Mouse (Mus musculus) neural tube, embryonic 11.5 days (tissue): Measurements from ENCODE around the gene Ckb. TPM values are rescaled to one million over a fixed set of nuclear protein-coding genes. Genes with fewer than 3 reads are reported as not detected.
"Not testable (repeated sequence)": the region's sequence is repeated elsewhere in the genome, so short reads cannot be mapped to it uniquely, and the experiment has no call there.

Experiments
- ATAC-seq: fragments of 200-750 bp; cut with Nextera tagmentation; 2 replicates; pipeline ENCODE4 v1.8.0; 2017; ENCODE audit warnings: moderate number of reproducible peaks, mild to moderate bottlenecking, moderate TSS enrichment, moderate library complexity; ENCODE audit not compliant: insufficient read depth, low FRiP score, low TSS enrichment
- DNase-seq: peaks from one replicate; pipeline ENCODE4 v3.0.0-alpha.2; 2015; ENCODE audit warnings: low spot score
- H3K27ac ChIP-seq: fragments of 300-500 bp; sonication (generic); 2 replicates; pipeline ENCODE4 v1.5.1; 2014; ENCODE audit warnings: low read depth, mild to moderate bottlenecking, low read length
- H3K27me3 ChIP-seq: fragments of 300-500 bp; sonication (generic); 2 replicates; pipeline ENCODE4 v1.6.1; 2014; ENCODE audit warnings: mild to moderate bottlenecking, low read length, mixed read lengths; ENCODE audit not compliant: control insufficient read depth, insufficient read depth
- H3K36me3 ChIP-seq: fragments of 300-500 bp; sonication (generic); 2 replicates; pipeline ENCODE4 v1.6.1; 2014; ENCODE audit warnings: mild to moderate bottlenecking, low read length, moderate library complexity, mixed read lengths; ENCODE audit not compliant: control insufficient read depth, insufficient read depth
- H3K4me1 ChIP-seq: fragments of 300-500 bp; sonication (generic); 2 replicates; pipeline ENCODE4 v1.6.1; 2014; ENCODE audit warnings: low read length, mixed read lengths; ENCODE audit not compliant: control insufficient read depth, insufficient read depth
- H3K4me2 ChIP-seq: fragments of 300-500 bp; sonication (generic); 2 replicates; pipeline ENCODE4 v1.6.1; 2014; ENCODE audit warnings: low read depth, mild to moderate bottlenecking, moderate library complexity
- H3K4me3 ChIP-seq: fragments of 300-500 bp; sonication (generic); 2 replicates; pipeline ENCODE4 v1.5.1; 2014; ENCODE audit warnings: low read depth, low read length
- H3K9ac ChIP-seq: fragments of 300-500 bp; sonication (generic); 2 replicates; pipeline ENCODE4 v1.6.1; 2014; ENCODE audit warnings: mild to moderate bottlenecking, low read length
- H3K9me3 ChIP-seq: fragments of 300-500 bp; sonication (generic); 2 replicates; pipeline ENCODE4 v1.6.1; 2016; ENCODE audit warnings: low read length; ENCODE audit not compliant: control insufficient read depth
- WGBS: fragments of 180-500 bp; shearing (Covaris S2); extraction: QIAGEN DNeasy Blood & Tissue Kit; methylation state at CpG from one replicate; pipeline ENCODE4 v1.1.7; 2014; 5-methylcytosine and 5-hydroxymethylcytosine counted together
- polyA plus RNA-seq: library from polyadenylated mRNA; unstranded; fragments of >200 nt; fragmentation: Nextera tagmentation; extraction: Ambion mirVana; gene quantifications from 2 replicates; pipeline ENCODE4 v1.2.1, GENCODE M21; 2014

Gene Ckb
- polyA plus RNA-seq, 1 experiment from 2014 or later = 2,271 TPM

DNA sequence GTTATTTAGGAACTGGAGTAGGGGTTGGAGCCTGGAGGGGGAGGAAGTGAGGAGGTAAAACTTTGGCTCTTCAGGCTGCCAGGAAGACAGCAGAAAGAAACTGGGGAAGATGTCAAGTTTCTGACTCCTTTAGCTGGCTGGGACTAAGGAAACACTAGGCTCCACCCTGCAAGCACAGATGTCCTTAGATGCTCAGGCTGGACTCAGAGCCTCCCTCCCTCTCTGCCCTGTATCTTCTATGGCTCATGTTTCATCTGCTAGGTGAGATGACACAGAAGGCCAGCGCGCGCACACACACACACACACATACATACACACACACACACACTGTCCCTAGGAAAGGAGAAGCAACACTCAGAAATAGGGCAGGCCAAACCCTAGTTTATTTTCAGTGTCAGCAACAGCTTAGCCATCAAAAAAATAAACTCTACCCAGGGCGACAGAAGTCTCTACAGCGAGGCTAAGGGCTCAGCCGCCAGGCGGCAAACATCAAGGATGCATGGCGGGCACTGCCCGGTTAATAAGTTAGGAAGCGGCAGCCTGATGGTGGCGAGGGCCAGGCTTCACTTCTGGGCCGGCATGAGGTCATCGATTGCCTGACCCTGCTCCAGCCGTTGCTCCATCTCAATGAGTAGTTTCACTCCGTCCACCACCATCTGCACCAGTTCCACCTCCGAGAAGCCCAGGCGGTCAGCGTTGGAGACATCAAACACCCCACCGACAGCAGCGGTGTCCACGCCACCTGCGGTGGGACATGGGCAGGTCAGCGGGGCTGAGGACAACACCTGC, 2.9 kb downstream of the Ckb start:
- H3K4me1 ChIP-seq = peaks cover 14% of the 10 kb centered on the region
- 62% methylated on average over 23 of the region's 23 CpGs for WGBS
- DNase-seq = no peak

DNA sequence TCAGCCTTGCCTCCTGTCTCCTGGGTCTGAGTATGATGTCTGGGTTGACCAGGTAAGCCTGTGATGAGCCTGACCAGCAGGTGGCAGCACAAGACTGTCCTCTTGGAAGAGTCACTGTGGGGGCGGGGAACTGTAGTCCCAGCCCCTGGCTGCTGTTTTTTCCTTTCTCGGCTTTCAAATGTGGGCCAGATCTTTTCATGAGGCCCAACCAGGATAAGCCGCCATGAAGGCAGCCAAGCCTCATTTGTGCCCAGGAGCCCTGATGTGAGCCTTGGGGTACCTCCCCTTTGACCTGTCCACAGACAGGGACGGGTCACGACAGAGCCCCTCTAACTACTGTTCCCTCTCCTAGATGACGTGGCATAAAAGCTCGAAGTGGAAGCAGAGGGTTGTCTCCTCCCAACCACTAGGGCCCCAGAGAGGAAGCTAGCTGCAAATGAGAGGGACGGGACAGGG, 3.7 kb downstream of the Ckb start:
- under 1% methylated on average over 8 of the region's 8 CpGs for WGBS
- ATAC-seq (peak; percentile 58), DNase-seq (peak; percentile 94)
- Histone ChIP-seq H3K36me3 (no peaks in the 10 kb centered on the region), H3K9me3 (no peaks in the 10 kb centered on the region), H3K4me2 (peak overlapping the region; percentile 88), H3K27ac (peak overlapping the region; percentile 54; the same call in 1 of the 2 replicates), H3K4me1 (peaks cover 14% of the 10 kb centered on the region), H3K4me3 (0 out of 2 replicates have a peak overlapping the region, but pooled peaks have one; percentile 83), H3K9ac (no peak overlapping the region; the same call in 1 of the 2 replicates), H3K27me3 (peaks cover under 1% of the 10 kb centered on the region; the same call in 1 of the 2 replicates)

More for the DNA sequence above, 2.9 kb downstream of the Ckb start:
- Histone ChIP-seq H3K9me3 (no peaks in the 10 kb centered on the region), H3K27ac (0 out of 2 replicates have a peak overlapping the region, but pooled peaks have one; percentile 54), H3K9ac (peak overlapping the region; percentile 20), H3K4me2 (peak overlapping the region; percentile 88), H3K36me3 (no peaks in the 10 kb centered on the region), H3K4me3 (peak overlapping the region; percentile 83), H3K27me3 (peaks cover 6% of the 10 kb centered on the region)
- ATAC-seq = no peak

DNA sequence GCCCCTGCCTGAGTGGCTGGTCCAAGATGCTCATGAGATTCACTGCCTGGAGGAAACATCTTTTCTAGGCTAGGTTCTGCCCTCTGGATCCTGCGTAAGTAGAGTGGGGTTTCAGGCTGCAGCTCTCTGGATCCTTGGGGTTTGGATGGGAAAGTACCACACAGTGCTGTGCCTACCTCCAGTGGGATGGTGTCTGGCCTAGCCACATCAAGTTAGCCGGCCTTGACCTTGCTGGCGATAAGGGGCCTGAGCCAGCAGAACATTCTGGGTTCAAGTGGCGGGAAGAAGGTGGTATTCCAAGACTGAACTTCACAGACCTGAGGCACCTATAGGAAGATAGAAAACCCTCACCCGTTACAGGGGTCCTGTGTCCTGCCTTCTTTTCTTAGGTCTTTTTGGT, 4.7 kb downstream of the Ckb start:
- no peak overlapping the region for H3K4me3 ChIP-seq
- no peak overlapping the region for H3K27ac ChIP-seq
- no peaks in the 10 kb centered on the region for H3K36me3 ChIP-seq
- H3K4me2 ChIP-seq = no peak overlapping the region
- no peak overlapping the region for H3K9ac ChIP-seq
- H3K27me3 ChIP-seq = no peaks in the 10 kb centered on the region
- H3K4me1 ChIP-seq = peaks cover 10% of the 10 kb centered on the region
- no peak for DNase-seq
- no peak for ATAC-seq
- WGBS = 92% methylated on average over 5 of the region's 5 CpGs
- H3K9me3 ChIP-seq = no peaks in the 10 kb centered on the region

DNA sequence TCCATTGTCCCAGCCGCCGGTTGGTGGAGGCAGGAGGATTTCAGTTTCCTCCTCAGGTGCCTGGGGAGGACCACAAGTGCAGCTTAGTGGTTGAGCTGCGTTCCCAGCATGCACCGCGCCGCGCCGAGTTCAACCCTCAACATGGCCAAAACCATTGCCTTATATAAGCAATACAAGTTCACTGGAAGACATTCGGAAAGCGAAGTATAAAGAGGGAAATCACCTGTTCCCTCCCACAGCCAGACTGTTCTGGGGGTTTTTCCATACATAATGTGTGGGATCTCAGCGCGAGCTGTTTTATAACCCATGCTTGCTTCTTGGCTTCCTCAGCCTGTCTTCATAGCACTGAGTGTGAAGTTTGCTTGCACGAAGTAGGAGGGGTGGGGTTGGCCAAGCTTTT, 5.8 kb downstream of the Ckb start:
- Histone ChIP-seq H3K4me1 (peaks cover 9% of the 10 kb centered on the region), H3K27me3 (no peaks in the 10 kb centered on the region), H3K9me3 (no peaks in the 10 kb centered on the region), H3K4me2 (no peak overlapping the region), H3K4me3 (no peak overlapping the region), H3K27ac (no peak overlapping the region), H3K36me3 (no peaks in the 10 kb centered on the region), H3K9ac (no peak overlapping the region)
- 77% methylated on average over 13 of the region's 13 CpGs for WGBS
- DNase-seq = no peak
- ATAC-seq = no peak

DNA sequence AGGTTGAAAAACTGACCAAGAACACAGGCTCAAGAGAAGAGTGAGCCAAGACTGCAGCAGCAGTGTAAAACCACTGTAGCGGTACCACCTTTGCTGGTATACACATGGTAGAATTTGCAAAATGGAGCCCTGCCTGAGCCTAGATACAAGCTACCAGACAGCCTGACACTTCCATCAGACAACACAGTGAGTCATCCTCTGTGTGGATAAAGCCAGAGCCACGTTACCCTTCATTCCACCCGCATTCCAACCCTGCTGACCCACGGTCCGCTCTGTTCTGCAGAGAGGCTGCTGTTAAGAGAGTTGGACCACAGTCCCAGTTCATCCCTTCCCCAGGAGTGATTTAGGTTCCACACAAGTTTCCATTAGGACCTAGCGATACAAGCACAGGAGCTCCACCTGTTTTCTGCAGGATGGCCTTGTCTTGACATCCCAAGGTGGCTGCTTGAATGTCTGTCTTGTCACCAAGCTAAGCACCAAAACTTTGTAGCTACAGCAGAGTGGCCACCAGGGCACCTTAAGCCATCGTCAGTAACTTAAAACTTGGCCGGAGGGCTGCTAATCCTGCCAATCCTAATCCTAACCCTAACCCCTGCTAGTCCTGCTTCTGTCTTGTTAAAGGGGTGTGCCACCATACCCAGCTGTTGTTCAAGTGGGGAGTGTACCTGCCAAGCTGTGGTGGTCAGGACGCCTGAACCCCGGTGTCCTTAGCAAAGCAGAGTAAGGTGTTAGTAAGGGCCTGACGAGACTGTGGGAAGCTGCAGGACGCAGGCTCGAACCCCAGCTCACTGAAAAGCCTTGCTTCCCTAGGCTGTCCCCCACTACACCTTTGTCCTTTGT, 6.9 kb downstream of the Ckb start:
- no peak overlapping the region for H3K4me2 ChIP-seq
- no peaks in the 10 kb centered on the region for H3K9me3 ChIP-seq
- 84% methylated on average over 13 of the region's 13 CpGs for WGBS
- H3K4me3 ChIP-seq = no peak overlapping the region
- no peaks in the 10 kb centered on the region for H3K27me3 ChIP-seq
- no peaks in the 10 kb centered on the region for H3K36me3 ChIP-seq
- DNase-seq = no peak
- no peak overlapping the region for H3K9ac ChIP-seq
- H3K4me1 ChIP-seq = peaks cover 6% of the 10 kb centered on the region
- ATAC-seq = no peak
- H3K27ac ChIP-seq = no peak overlapping the region

DNA sequence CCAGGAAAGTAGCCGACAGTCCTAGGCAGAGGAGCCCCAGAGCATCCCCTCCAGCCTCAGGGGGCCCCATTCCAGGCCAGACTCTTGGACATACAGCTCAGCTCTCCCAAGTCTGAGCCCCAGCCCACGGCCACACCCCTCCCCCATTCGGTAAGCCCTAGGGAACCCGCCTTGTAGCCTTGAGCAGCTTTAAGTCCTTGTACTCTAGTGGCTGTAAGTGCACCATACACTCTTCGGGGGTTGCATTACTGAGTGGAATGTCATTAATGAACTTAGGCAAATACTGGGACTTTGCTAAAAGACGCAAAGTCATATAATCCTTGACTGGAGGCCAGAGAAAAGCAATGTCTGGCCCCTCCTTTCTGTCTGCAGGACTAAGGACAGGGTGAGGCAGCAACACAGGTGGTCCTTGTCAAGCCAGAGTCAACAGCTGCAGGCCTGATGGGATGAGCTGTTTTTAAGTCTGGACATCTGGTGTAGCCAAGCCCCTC, 7.9 kb downstream of the Ckb start:
- H3K27ac ChIP-seq = peak overlapping the region; percentile 40; the same call in 1 of the 2 replicates
- ATAC-seq (no peak), DNase-seq (no peak)
- H3K9me3 ChIP-seq = no peaks in the 10 kb centered on the region
- H3K4me3 ChIP-seq = no peak overlapping the region
- no peaks in the 10 kb centered on the region; the same call in 1 of the 2 replicates for H3K36me3 ChIP-seq
- H3K4me2 ChIP-seq = no peak overlapping the region
- WGBS = 53% methylated on average over 6 of the region's 6 CpGs
- no peaks in the 10 kb centered on the region for H3K4me1 ChIP-seq
- H3K9ac ChIP-seq = no peak overlapping the region
- H3K27me3 ChIP-seq = no peaks in the 10 kb centered on the region

DNA sequence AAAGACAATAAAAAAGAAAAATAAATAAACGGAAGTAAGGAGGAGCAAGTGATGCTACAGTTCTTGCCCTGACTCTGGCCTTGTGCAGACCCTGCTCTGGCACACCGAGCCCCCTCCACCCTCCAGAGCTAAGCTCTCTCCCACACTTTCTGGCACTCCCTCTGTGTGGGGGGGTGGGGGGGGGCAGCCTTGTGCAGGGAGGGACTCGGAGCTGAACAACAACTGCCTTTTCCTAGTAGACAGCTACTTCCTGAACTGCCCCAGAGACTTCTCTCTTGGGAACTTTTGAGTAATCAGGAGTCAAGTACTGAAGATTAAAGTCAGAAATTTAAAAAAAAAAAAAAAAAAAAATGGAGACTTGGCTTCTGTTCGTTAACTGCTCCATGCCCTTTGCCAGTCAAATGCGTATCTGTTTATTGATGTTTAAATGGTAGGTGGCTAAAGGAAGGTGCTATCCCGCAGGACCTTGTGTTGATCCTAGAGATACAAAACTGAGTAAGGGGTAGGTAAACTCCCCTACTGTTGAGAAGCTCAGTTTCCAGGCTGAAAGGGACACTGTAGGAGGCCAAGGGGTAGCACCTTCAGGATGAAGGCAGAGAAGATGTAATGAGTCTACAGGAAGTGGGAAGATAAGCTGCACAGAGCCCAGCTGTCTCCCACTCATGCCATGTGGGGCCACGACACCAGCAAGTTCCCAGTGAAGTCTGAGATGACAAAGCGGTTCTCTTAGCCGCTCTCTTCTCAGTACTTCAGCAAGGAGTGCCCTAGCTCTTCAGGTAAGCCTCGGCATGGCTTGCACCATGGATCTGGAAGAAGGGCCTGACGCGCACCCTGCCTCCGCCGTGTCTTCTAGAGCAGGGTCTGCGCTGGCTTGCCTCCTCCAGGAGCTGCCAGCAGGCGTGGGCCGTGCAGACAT, 8.7 kb downstream of the Ckb start:
- H3K4me3 ChIP-seq = no peak overlapping the region
- WGBS = 78% methylated on average over 17 of the region's 17 CpGs
- H3K27ac ChIP-seq = peak overlapping the region; percentile 40; the same call in 1 of the 2 replicates
- H3K4me1 ChIP-seq = no peaks in the 10 kb centered on the region
- H3K4me2 ChIP-seq = no peak overlapping the region
- no peaks in the 10 kb centered on the region for H3K27me3 ChIP-seq
- DNase-seq (no peak), ATAC-seq (no peak)
- H3K36me3 ChIP-seq = no peaks in the 10 kb centered on the region; the same call in 1 of the 2 replicates
- H3K9ac ChIP-seq = no peak overlapping the region
- no peaks in the 10 kb centered on the region for H3K9me3 ChIP-seq

DNA sequence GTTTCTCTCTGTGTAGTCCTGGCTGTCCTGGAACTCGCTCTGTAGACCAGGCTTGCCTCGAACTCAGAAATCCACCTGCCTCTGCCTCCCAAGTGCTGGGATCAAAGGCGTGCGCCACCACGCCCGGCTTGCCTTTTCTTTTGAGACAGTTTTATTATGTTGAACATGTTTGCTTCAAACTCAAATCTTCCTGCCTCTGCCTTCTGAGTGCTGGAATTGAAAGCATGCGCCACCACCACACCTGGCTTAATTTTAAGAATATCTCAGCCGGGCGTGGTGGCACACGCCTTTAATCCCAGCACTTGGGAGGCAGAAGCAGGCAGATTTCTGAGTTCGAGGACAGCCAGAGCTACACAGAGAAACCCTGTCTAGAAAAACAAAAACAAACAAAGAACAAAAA, 10.6 kb downstream of the Ckb start:
- not testable (repeated sequence) for H3K4me3 ChIP-seq, H3K4me1 ChIP-seq, H3K27me3 ChIP-seq, H3K9ac ChIP-seq, H3K4me2 ChIP-seq, H3K36me3 ChIP-seq, H3K9me3 ChIP-seq, ATAC-seq, H3K27ac ChIP-seq, DNase-seq
- WGBS = 97% methylated on average over 11 of the region's 11 CpGs
